Mouse (Mus musculus) inflammation-experienced regulatory T-cells (primary cell): Measurements from ENCODE around the gene Lrrc38. TPM values are rescaled to one million over a fixed set of nuclear protein-coding genes. Genes with fewer than 3 reads are reported as not detected.

Experiments used
- polyA plus RNA-seq, 2 experiments: library from polyadenylated mRNA; unstranded; fragments of 100-300 nt; shearing (Covaris generic); gene quantifications; one replicate each; pipeline ENCODE4 v1.2.1; 2017

Gene Lrrc38
- polyA plus RNA-seq: under 1 TPM in 1 of 2 experiments, not detected in 1; 0.12 TPM

DNA sequence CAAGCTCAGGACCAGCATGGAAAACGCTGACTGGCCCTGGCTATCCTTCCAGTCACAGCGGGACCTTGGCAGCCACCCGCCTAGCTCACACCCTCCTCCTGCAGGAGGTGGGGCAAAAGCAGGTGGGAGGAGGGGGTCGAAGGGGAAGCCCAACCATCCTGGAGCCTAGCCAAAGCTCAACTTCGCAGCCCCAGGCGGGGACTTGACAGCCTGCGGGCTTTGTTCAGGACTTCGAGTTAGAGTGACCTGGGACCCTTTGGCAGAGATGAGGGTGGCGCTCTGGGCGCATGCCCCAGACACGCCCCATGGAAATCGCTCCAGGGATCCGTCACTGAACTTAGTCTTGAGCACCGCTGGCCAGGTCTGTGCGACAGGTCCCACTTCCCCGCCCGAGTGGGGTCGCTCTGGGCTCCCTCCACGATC lies at the start of gene Lrrc38:
Gene Lrrc38, plus strand, starts transcription at position 274 of the 423 bp plus-strand sequence.

GRCm38 (mm10) chr4:143394181-143394580 lies 44.6 kb downstream of the Lrrc38 start, which contains the start of gene Pramel1:
TSS of gene Pramel1 (plus strand) at chr4:143394428.

DNA sequence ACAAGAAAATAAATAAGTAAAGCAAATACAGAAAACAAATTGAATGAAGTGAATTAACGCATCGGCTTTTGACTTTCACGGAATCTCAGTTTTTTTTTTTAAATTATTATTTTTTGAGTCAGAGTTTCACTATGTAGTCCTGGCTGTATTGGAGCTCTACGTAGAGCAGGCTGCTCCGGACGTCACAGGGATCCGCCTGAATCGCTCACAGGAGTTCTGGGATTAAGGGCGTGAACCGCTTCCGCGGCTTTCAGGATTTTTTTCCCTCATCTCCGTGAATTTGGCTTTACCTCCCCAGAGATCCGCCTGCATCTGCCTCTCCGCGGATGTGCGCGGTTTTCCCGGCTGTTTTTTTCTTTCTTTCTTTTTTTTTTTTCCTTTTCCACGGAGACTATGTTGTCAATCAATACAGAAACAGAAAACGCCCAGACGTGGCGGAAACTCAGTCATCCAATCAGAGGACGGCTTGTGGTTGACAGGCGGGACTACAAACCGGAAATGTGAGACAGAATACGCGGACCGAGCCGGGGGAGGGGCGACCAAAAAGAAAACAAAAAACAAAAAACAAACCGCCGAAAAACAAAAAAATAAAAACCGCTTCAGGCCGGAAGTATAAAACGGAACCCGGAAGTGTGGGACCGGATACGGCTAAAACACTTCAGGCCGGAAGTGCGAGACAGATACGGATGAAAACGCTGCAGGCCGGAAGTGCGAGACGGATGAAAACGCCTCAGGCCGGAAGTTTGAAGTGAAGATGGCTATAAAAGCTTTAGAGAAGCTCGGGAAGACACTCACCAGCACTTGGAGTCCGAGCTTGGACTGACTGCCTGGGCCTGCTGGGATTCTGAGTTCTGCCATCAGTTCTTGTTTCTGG lies 62.9 kb downstream of the Lrrc38 start, which contains the start of gene Pramef8:
Gene Pramef8, plus strand, starts transcription at position 208 of the 874 bp plus-strand sequence.

Other genes starting within 250 kb of the Lrrc38 start
- 10 to 100 TPM; 20.0 to 28.0 TPM for gene Prdm2, start 136.8 kb upstream of the Lrrc38 start, polyA plus RNA-seq
- 1 to 10 TPM in 1 of 2 experiments, not detected in 1; 1.9 TPM for gene Pdpn, start 50.2 kb upstream of the Lrrc38 start, polyA plus RNA-seq
- not detected for gene Pramel1, start 44.7 kb downstream of the Lrrc38 start, polyA plus RNA-seq
- gene Pramef8, start 62.7 kb downstream of the Lrrc38 start, polyA plus RNA-seq: 10 to 100 TPM; 36.3 to 42.8 TPM
- gene Oog4, start 100.6 kb downstream of the Lrrc38 start, polyA plus RNA-seq: under 1 TPM in 1 of 2 experiments, not detected in 1; 0.40 TPM
- gene Gm13043, start 161.6 kb downstream of the Lrrc38 start, polyA plus RNA-seq: not detected
- not detected for gene Gm13040, start 186.2 kb downstream of the Lrrc38 start, polyA plus RNA-seq
- 1 to 10 TPM in 1 of 2 experiments, under 1 TPM in 1; 0.19 to 1.3 TPM for gene BC080695, start 201.9 kb downstream of the Lrrc38 start, polyA plus RNA-seq
- gene Gm13057, start 202.0 kb downstream of the Lrrc38 start, polyA plus RNA-seq: under 1 TPM; 0.11 to 0.22 TPM